Mouse (Mus musculus) urinary bladder, adult 18-20 months (tissue): ENCODE measurements at regions not wholly inside any gene's neighbourhood (a gene's known extent, or its start where the extent isn't known, plus 50 kb on each side); places are given as distances from the start of the nearest gene placed in this dataset.

Experiments used
- DNase-seq, 2 experiments: peaks; one replicate each; pipeline ENCODE4 v3.0.0; 2022; ENCODE audit warnings: low spot score in 2 of 2, mixed read lengths in 2 of 2

- DNase-seq = no peak
These were observed 132.3 kb upstream of the Zfp703 start for GRCm38 (mm10) chr8:26844809-26845143.

DNA sequence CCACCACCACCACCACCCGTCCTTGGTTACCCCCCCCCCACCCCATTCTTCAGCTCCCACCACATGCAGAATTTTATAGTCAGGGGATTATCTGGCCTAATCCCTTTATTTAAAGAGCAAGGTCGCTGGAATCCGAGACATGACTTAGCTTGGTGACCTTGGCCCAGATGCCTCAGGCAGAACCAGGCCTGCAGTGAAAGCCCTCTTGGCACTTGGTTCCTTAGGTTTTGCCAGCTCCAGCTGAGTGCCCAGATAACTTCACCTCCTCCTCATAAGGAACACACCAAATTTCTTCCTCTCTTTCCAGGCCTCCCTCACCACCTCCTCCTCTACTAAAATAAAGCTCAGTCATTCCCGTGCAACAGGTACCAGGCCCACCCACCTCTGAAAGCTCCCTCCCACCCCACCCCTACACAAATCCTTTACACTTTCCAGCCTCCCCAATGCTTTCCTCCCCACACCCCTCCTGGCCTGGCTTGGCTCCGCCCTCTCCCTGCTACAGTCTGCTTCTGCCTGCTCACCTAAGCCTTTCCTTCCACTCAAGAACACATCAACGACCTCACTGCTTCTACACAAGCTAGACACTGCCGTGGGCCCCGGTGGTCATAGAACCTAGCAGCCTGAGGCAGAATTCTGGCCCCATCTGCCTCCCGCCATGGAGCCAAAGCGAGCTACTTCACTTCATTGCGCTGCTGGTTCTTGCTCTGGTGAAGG is 131.5 kb upstream of the Zfp703 start:
- DNase-seq = no peak

DNA sequence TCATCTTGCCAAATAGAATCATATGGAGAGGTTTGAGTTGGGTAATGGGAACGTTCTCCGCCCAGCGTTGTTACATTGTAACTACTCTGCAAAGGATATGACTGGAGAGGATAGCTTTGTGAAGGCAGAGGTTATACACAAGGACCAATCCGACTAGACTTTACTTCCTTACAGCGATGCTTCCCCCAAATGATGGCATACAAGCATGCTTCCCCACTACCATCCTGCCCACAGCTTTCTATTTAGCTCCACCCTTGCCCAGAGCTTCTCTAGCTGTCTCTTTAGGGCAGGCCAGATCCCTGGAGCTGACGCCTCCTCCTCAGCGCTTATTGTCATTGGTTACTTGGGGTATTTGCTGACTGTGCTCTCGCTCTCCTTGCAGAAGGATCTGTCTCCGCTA is 130.1 kb upstream of the Zfp703 start:
- DNase-seq = no peak

GRCm38 (mm10) chr8:26848098-26848772 is 128.9 kb upstream of the Zfp703 start:
- no peak for DNase-seq

DNA sequence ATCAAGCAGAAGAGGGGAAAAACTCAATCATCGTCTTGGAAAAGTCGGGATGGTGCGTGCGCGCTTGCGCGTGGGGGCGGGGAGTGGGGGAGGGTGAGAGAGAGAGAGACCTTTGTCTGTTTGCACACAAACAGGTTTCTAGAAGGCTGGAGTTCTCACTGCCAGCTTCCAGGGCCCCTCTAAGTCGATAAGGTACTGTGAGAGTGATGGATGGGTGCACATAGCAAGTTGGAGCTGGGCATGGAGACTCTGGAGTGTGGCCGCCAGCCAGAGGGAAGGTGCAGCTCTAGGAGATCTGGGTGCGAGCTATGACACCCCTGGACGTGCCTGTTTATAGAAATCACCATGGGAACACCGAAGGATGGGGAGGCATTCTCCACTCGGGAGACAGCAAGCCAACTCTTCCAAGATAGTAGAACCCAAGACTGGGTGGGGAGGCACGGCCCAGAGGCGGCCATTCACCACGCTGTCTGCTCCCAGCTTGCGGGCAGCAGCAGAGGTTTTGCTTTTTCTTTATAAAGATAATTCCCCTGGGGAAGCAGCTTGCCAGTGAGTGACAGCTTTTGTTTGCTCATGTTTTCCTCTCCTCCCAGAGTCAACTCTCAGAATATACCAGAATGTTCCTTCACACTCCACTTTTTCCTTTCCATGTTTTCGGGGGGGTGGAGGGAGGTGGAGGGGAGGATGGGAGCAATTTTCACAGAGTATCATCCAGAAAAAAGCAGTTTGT is 128.0 kb upstream of the Zfp703 start:
- DNase-seq = no peak

GRCm38 (mm10) chr8:26851871-26852800 is 125.0 kb upstream of the Zfp703 start:
- DNase-seq = no peak

- no peak for DNase-seq
These were observed 124.2 kb upstream of the Zfp703 start for GRCm38 (mm10) chr8:26852921-26853320.

- peak in 1 of 2 experiments; percentile 47 for DNase-seq
These were observed 122.4 kb upstream of the Zfp703 start for GRCm38 (mm10) chr8:26854557-26855238.

DNA sequence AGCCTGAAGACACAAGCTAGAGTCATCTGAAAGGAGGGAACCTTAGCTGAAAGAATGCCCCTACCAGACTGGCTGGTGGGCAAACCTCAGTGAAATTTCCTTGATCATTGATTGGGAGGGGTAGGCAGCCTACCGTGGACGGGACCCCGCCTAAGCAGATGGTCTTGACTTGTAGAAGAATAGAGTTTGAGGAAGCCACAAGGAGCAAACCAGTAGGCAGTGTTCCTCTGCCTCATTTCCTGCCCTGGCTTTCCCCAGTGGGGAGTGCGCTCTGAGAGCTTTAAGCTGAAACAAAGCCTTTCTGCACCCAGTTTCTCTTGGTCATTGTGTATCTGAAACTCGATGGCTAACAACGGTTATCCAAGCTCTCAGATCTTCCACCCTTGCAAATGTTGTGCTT is 121.9 kb upstream of the Zfp703 start:
- DNase-seq = no peak

DNA sequence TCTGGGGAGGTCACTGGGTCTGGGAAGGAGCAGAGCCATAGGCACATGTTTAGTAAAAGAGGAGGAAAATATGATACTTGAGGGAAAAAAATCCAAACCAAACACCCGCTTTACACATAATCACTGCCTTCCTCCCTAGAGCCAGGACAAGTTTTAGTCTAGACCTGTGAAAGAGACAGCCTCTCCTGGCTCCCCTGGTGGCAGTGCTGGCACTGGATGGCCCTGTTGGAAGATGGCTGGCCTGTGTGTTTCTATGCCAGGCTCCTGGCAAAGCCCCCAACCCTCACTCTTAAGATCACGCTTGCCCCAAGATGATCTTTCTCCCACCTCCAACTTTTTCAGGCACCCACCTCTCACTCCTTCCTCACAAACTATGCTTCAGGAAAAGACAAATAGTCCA is 112.6 kb upstream of the Zfp703 start:
- DNase-seq = no peak

DNA sequence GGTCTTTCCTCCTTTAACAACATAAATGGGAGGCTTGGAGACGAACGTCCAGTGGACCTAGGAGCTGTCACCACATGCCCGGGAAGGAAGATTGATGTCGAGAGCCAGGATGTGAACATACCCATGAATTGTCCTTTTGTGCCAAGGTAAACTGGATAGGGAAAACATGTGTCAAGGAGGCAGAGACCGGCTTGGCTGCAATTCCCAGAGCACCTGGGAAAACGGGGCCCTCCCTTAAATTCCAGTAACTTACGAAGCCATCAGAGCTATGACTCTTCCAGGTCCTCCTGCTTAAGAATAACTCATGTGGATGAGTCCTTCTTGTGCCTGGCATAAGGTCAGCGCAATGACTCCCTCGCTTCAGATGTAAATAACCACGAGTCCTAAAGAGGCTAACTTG is 112.2 kb upstream of the Zfp703 start:
- no peak for DNase-seq

GRCm38 (mm10) chr8:26868101-26868848 is 108.8 kb upstream of the Zfp703 start:
- no peak for DNase-seq

- DNase-seq = no peak
These were observed 108.3 kb upstream of the Zfp703 start for GRCm38 (mm10) chr8:26868849-26869110.

DNA sequence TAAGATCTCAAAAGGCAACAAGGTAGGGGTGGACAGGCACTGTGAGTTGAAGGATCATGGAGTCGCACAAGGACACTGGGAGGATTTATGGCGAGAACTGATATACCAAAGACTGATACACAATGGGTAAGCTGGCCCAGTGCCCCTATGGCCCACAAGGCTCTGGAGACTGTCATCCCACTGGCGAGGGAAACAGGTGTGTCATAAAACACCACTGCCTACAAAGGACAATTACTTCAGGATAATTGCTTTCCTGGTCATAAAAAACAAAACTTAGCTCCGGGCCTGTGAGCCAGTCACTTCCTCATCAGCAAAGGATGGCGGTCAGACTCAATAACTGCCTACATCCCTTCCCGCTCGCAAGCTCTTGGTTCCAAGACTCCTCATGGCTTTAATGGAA is 105.3 kb upstream of the Zfp703 start:
- DNase-seq = no peak

DNA sequence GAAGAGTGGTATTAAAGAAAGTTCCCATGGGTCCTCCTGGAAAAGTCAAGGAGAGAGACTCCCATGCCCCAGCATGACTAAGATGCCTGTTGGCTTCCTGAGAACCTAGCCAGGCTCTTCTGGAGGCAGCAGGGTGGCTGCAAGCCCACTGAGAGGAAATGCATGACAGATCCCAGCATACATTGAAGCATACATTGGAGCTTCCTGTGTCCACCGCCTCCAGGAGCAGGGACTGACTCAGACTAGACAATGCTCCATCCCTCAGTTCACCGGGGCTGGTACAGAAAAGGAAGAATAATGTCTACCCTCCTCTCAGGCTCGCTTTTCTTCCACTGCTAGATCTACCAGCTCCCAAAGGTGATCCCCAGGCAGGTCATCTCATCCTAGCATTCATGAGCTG is 104.7 kb upstream of the Zfp703 start:
- DNase-seq = no peak

GRCm38 (mm10) chr8:26872815-26873214 is 104.3 kb upstream of the Zfp703 start:
- no peak for DNase-seq

DNA sequence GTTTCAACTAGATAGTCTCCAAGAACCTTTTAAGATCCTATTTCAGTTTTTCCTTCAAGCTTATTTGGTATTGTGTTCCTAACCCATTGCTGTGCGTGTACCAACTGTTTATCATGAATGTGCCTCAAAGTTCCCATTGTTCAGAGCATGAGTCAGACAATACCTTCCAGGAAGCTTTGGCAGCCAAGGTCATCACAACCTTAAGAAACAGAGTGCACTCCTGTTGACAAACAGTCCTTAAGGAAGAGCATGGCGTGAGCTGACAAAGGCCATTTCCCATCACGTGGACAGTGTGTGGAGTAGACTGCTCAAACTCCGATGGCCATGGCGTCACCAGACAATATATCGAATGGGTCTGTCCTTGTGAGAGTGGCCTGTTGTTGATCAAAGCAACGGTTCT is 96.9 kb upstream of the Zfp703 start:
- DNase-seq = no peak

GRCm38 (mm10) chr8:26881268-26882120 is 95.6 kb upstream of the Zfp703 start:
- DNase-seq = no peak

GRCm38 (mm10) chr8:26882616-26883015 is 94.5 kb upstream of the Zfp703 start:
- no peak for DNase-seq

GRCm38 (mm10) chr8:26883285-26883684 is 93.8 kb upstream of the Zfp703 start:
- DNase-seq = no peak
